Mouse (Mus musculus) layer of hippocampus, adult 8-10 months (tissue): ENCODE data around the gene Rgs6. TPM values are rescaled to one million over a fixed set of nuclear protein-coding genes. Genes with fewer than 3 reads are reported as not detected.

Experiments used
- DNase-seq, 2 experiments: peaks; one replicate each; pipeline ENCODE4 v3.0.0; 2022; ENCODE audit warnings: low spot score in 2 of 2
- total RNA-seq, 4 experiments: library from RNA; stranded (reverse); gene quantifications; 2 replicates each; pipeline ENCODE4 v1.2.4; 2022

Rgs6 gene
- total RNA-seq, 4 experiments from 2014 or later: 9.1 to 15.1 (median 10.1) TPM

- no peak for DNase-seq
These were observed 59.8 kb downstream of the Rgs6 start for GRCm38 (mm10) chr12:82647876-82648275.

- no peak for DNase-seq
These were observed 61.9 kb downstream of the Rgs6 start for GRCm38 (mm10) chr12:82649991-82650390.

GRCm38 (mm10) chr12:82664598-82664997, 76.5 kb downstream of the Rgs6 start:
- no peak for DNase-seq

- DNase-seq: no peak
These were observed 79.3 kb downstream of the Rgs6 start for GRCm38 (mm10) chr12:82667441-82667840.

- DNase-seq: peak in 1 of 2 experiments; percentile 12
These were observed 82.2 kb downstream of the Rgs6 start for GRCm38 (mm10) chr12:82670201-82670737.

GRCm38 (mm10) chr12:82671591-82671990, 83.5 kb downstream of the Rgs6 start:
- no peak for DNase-seq

GRCm38 (mm10) chr12:82675137-82675536, 87.0 kb downstream of the Rgs6 start:
- no peak for DNase-seq

- DNase-seq: peak in 1 of 2 experiments; percentile 10
These were observed 98.9 kb downstream of the Rgs6 start for GRCm38 (mm10) chr12:82687015-82687414.

GRCm38 (mm10) chr12:82698886-82699527, 110.9 kb downstream of the Rgs6 start:
- no peak for DNase-seq

- no peak for DNase-seq
These were observed 111.4 kb downstream of the Rgs6 start for GRCm38 (mm10) chr12:82699528-82699905.

- DNase-seq: no peak
These were observed 112.1 kb downstream of the Rgs6 start for GRCm38 (mm10) chr12:82700241-82700640.

- peak; percentile 13 to 21 for DNase-seq
These were observed 112.7 kb downstream of the Rgs6 start for GRCm38 (mm10) chr12:82700840-82701239.

GRCm38 (mm10) chr12:82701359-82701758, 113.3 kb downstream of the Rgs6 start:
- no peak for DNase-seq

GRCm38 (mm10) chr12:82710376-82710775, 122.3 kb downstream of the Rgs6 start:
- DNase-seq: no peak

GRCm38 (mm10) chr12:82714284-82714683, 126.2 kb downstream of the Rgs6 start:
- DNase-seq: no peak

GRCm38 (mm10) chr12:82723017-82723540, 135.0 kb downstream of the Rgs6 start:
- DNase-seq: no peak

- no peak for DNase-seq
These were observed 138.2 kb downstream of the Rgs6 start for GRCm38 (mm10) chr12:82726255-82726654.

GRCm38 (mm10) chr12:82731587-82731986, 143.5 kb downstream of the Rgs6 start:
- no peak for DNase-seq

GRCm38 (mm10) chr12:82742955-82743354, 154.9 kb downstream of the Rgs6 start:
- DNase-seq: no peak

GRCm38 (mm10) chr12:82744026-82744425, 155.9 kb downstream of the Rgs6 start:
- DNase-seq: no peak

- no peak for DNase-seq
These were observed 156.7 kb downstream of the Rgs6 start for GRCm38 (mm10) chr12:82744826-82745225.

GRCm38 (mm10) chr12:82747099-82747498, 159.0 kb downstream of the Rgs6 start:
- no peak for DNase-seq

GRCm38 (mm10) chr12:82751846-82752245, 163.8 kb downstream of the Rgs6 start:
- no peak for DNase-seq
